Mouse (Mus musculus): Measurements from ENCODE around the gene 9130230L23Rik. TPM values are rescaled to one million over a fixed set of nuclear protein-coding genes. Genes with fewer than 3 reads are reported as not detected.

Gene 9130230L23Rik
- total RNA-seq, 1 experiment from 2014 or later: 0.79 TPM

- DNase-seq: no peak
Measured at GRCm38 (mm10) chr5:65954130-65955080, 49.7 kb downstream of the 9130230L23Rik start.

GRCm38 (mm10) chr5:65951513-65951909 is 52.6 kb downstream of the 9130230L23Rik start:
- DNase-seq: no peak

GRCm38 (mm10) chr5:65950679-65951512 is 53.2 kb downstream of the 9130230L23Rik start:
- peak; percentile 6 for DNase-seq

- DNase-seq: no peak
Measured at GRCm38 (mm10) chr5:65950236-65950635, 53.8 kb downstream of the 9130230L23Rik start.

GRCm38 (mm10) chr5:65949822-65950221 is 54.3 kb downstream of the 9130230L23Rik start:
- no peak for DNase-seq

GRCm38 (mm10) chr5:65941145-65941544 is 62.9 kb downstream of the 9130230L23Rik start:
- DNase-seq: no peak

- peak; percentile 79 for DNase-seq
Measured at GRCm38 (mm10) chr5:65937998-65938715, 65.9 kb downstream of the 9130230L23Rik start.

- DNase-seq: no peak
Measured at GRCm38 (mm10) chr5:65937011-65937726, 66.9 kb downstream of the 9130230L23Rik start.

- DNase-seq: no peak
Measured at GRCm38 (mm10) chr5:65934783-65935182, 69.3 kb downstream of the 9130230L23Rik start, which contains the start of gene Chrna9. TSS of gene Chrna9 (plus strand) at chr5:65934921.

GRCm38 (mm10) chr5:65933764-65934163 is 70.3 kb downstream of the 9130230L23Rik start:
- no peak for DNase-seq

- no peak for DNase-seq
Measured at GRCm38 (mm10) chr5:65933258-65933657, 70.8 kb downstream of the 9130230L23Rik start.

GRCm38 (mm10) chr5:65930171-65930570 is 73.9 kb downstream of the 9130230L23Rik start:
- DNase-seq: no peak

Small RNAs within 50 kb of the gene (microRNA-seq; reads per million reads assigned to microRNA genes)
- 0 reads per million in 2 experiments for gene Gm25952

Other genes with a start within 250 kb of the 9130230L23Rik start
- gene N4bp2, start 240.8 kb downstream of the 9130230L23Rik start, total RNA-seq (2021): 15.7 and 28.0 TPM in 2 replicates
- gene Rhoh, start 143.1 kb downstream of the 9130230L23Rik start, total RNA-seq (2021): 0.30 TPM in 1 of 2 replicates, not detected in the other
- gene Chrna9, start 69.4 kb downstream of the 9130230L23Rik start, total RNA-seq (2021): not detected in 2 replicates
- 115 and 116 TPM in 2 replicates for gene Rbm47, start 168.8 kb upstream of the 9130230L23Rik start, total RNA-seq (2021)

All from adrenal gland, postnatal 25 days (tissue).